In genomic region chr8:46308189-46308588, GRCm38 (mm10) we compare ENCODE assay signal across 23 mouse cellular contexts. TPM values are rescaled to one million over a fixed set of nuclear protein-coding genes. Genes with fewer than 3 reads are reported as not detected.
DNase-seq lines count a peak whose midpoint lies in the region; ATAC-seq and TF ChIP-seq lines count a peak whose summit lies in the region.
"Had no signal": no experiment of that assay in that cellular context is flagged by ENCODE, and none has a peak within 500 bp of the region (broad histone marks: within the 10 kb centered on the region; RNA-seq: fewer than 3 reads in every experiment).

No protein-coding gene starts in this region.

- no peak for TF ChIP-seq CTCF in CH12.LX (conservative IDR thresholded peaks at IDR 0.05 in 1 of 2, IDR thresholded peaks at IDR 0.05 in 1 of 2; ENCODE audit: low read depth in 2 of 2, low read length in 2 of 2)
- no peak for TF ChIP-seq CTCF in MEL (IDR thresholded peaks at IDR 0.05 in 2 of 3, conservative IDR thresholded peaks at IDR 0.05 in 1 of 3; ENCODE audit: control insufficient read depth in 1 of 3, insufficient read depth in 1 of 3, low read depth in 2 of 3, low read length in 3 of 3, poor library complexity in 1 of 3, severe bottlenecking in 1 of 3)
- no peak for TF ChIP-seq CTCF in midbrain, postnatal 0 days (IDR thresholded peaks at IDR 0.05)

- TF ChIP-seq RAD21 in CH12.LX (IDR thresholded peaks at IDR 0.05; ENCODE audit: low read depth, low read length) (no peak), MEL (IDR thresholded peaks at IDR 0.05; ENCODE audit: low read depth, low read length) (no peak)

- no peaks in the 10 kb centered on the region for H3K36me3 ChIP-seq in CH12.LX (replicated peaks in 1 of 2; ENCODE audit: control insufficient read depth in 1 of 2, insufficient read depth in 1 of 2, low read length in 1 of 2)
- no peaks in the 10 kb centered on the region for H3K36me3 ChIP-seq in MEL (ENCODE audit: control insufficient read depth in 1 of 2, insufficient read depth in 2 of 2, low read length in 2 of 2)
- no peaks in the 10 kb centered on the region for H3K36me3 ChIP-seq in midbrain, postnatal 0 days (ENCODE audit: insufficient read depth, low read length)
- H3K36me3 ChIP-seq: G1E had no signal

- TF ChIP-seq EP300 in CH12.LX (IDR thresholded peaks at IDR 0.05; ENCODE audit: low read length), result no peak
- TF ChIP-seq EP300 in MEL (IDR thresholded peaks at IDR 0.05; ENCODE audit: low read depth in 1 of 2, low read length in 2 of 2), result no peak

- 79% methylated on average over 2 of the region's 2 CpGs for WGBS in midbrain, postnatal 0 days

- H3K4me2 ChIP-seq in CH12.LX (ENCODE audit: insufficient read depth, low read depth, poor library complexity, severe bottlenecking), result no peak overlapping the region
- H3K4me2 ChIP-seq in midbrain, postnatal 0 days (ENCODE audit: low read depth, low read length, poor library complexity, severe bottlenecking), result no peak overlapping the region

- no peak for ATAC-seq in midbrain, postnatal 0 days (ENCODE audit: low FRiP score)
- ATAC-seq: activated CD4-positive, CD25-positive, alpha-beta regulatory T cell, adult 4 months; CD4-positive, CD25-positive, alpha-beta regulatory T cell, adult 4 months; Patski had no signal

- H3K4me1 ChIP-seq in CH12.LX (ENCODE audit: control insufficient read depth in 1 of 2, insufficient read depth in 2 of 2), result 0 out of 4 replicates have a peak, but pooled peaks cover 0 to 5% of the 10 kb centered on the region in 2 experiments
- H3K4me1 ChIP-seq in MEL (ENCODE audit: control insufficient read depth in 1 of 2, insufficient read depth in 2 of 2, low read length in 2 of 2), result no peaks in the 10 kb centered on the region
- no peaks in the 10 kb centered on the region for H3K4me1 ChIP-seq in midbrain, postnatal 0 days (ENCODE audit: insufficient read depth, low read length)

- dilution Hi-C loops in CH12.LX (cut with MboI; ENCODE audit: extremely low pct_ligation_motif_present, extremely low pct_unique_long_range_greater_than_20kb, low sequenced_read_pairs), result no loop called here

- in situ Hi-C loops in CH12.LX (cut with MboI; ENCODE audit: low pct_ligation_motif_present, low pct_unique_long_range_greater_than_20kb, low sequenced_read_pairs), result no loop called here

- H3K27ac ChIP-seq in CH12.LX (ENCODE audit: insufficient read depth, low read depth) (no peak overlapping the region), MEL (ENCODE audit: control insufficient read depth, low read depth, low read length) (no peak overlapping the region)
- no peak overlapping the region for H3K27ac ChIP-seq in midbrain, postnatal 0 days (ENCODE audit: low read depth, low read length)

- no peak for DNase-seq in CH12.LX (ENCODE audit: extremely low read depth)
- DNase-seq in MEL (ENCODE audit: low read depth, low spot score), result peak; percentile 16
- no peak for DNase-seq in midbrain, postnatal 0 days (ENCODE audit: low spot score)
- no peak for DNase-seq in frontal cortex, postnatal 36 days (ENCODE audit: low spot score in 2 of 2)
- DNase-seq: adrenal gland, adult 2 months; adrenal gland, adult 8-10 months; adrenal gland, postnatal 10 days; adrenal gland, postnatal 14 days; adrenal gland, postnatal 25 days; adrenal gland, postnatal 36 days; B cell, adult 2 months; cerebellum, adult 11 months; cerebellum, adult 11-12 months; cerebellum, adult 18-20 months; cerebellum, adult 2 months; cerebellum, adult 8-10 months had no signal

- H3K27me3 ChIP-seq in CH12.LX (replicated peaks), result no peaks in the 10 kb centered on the region
- H3K27me3 ChIP-seq in MEL (ENCODE audit: control insufficient read depth in 1 of 2, insufficient read depth in 2 of 2, low read length in 2 of 2), result no peaks in the 10 kb centered on the region
- H3K27me3 ChIP-seq in midbrain, postnatal 0 days (ENCODE audit: insufficient read depth, low read length), result peaks cover 3% of the 10 kb centered on the region; the same call in 1 of the 2 replicates

- H3K79me2 ChIP-seq in CH12.LX (replicated peaks; ENCODE audit: control insufficient read depth, extremely low read depth, insufficient read depth, poor library complexity, severe bottlenecking), result no peaks in the 10 kb centered on the region
- H3K79me2 ChIP-seq in MEL (ENCODE audit: control insufficient read depth, insufficient read depth, low read length, poor library complexity), result no peaks in the 10 kb centered on the region

- TF ChIP-seq POLR2A in CH12.LX (IDR thresholded peaks at IDR 0.05; ENCODE audit: low read depth, low read length), result no peak
- no peak for TF ChIP-seq POLR2A in MEL (IDR thresholded peaks at IDR 0.05; ENCODE audit: control insufficient read depth in 1 of 2, insufficient read depth in 1 of 2, low read depth in 1 of 2, low read length in 2 of 2, poor library complexity in 1 of 2)

- H3K4me3 ChIP-seq in CH12.LX (replicated peaks in 1 of 3; ENCODE audit: low read depth in 2 of 3, low read length in 2 of 3, poor library complexity in 1 of 3) (no peak overlapping the region), MEL (ENCODE audit: control insufficient read depth in 1 of 2, insufficient read depth in 1 of 2, low read depth in 2 of 2, low read length in 2 of 2) (no peak overlapping the region)
- H3K4me3 ChIP-seq in midbrain, postnatal 0 days (ENCODE audit: low read depth, low read length), result no peak overlapping the region

- no peaks in the 10 kb centered on the region for H3K9me3 ChIP-seq in CH12.LX (replicated peaks; ENCODE audit: low read length)
- no peaks in the 10 kb centered on the region for H3K9me3 ChIP-seq in MEL (replicated peaks; ENCODE audit: insufficient read depth, low read length)
- H3K9me3 ChIP-seq in midbrain, postnatal 0 days (ENCODE audit: low read length), result no peaks in the 10 kb centered on the region
- H3K9me3 ChIP-seq: G1E had no signal

- H3K9ac ChIP-seq in CH12.LX (ENCODE audit: insufficient read depth, low read depth) (no peak overlapping the region), MEL (ENCODE audit: control insufficient read depth, low read depth, low read length, poor library complexity, severe bottlenecking) (no peak overlapping the region)
- H3K9ac ChIP-seq in midbrain, postnatal 0 days (replicated peaks; ENCODE audit: low read length, poor library complexity, severe bottlenecking), result no peak overlapping the region

TF ChIP-seq in CH12.LX, 34 proteins besides CTCF, POLR2A, EP300 and RAD21:
- no peak for TF ChIP-seq JUND (conservative IDR thresholded peaks at IDR 0.05; ENCODE audit: low read depth, low read length)
- peak; percentile 85 for TF ChIP-seq TBP (conservative IDR thresholded peaks at IDR 0.05; ENCODE audit: low read depth, low read length)

TF ChIP-seq in MEL, 35 proteins besides CTCF, POLR2A, EP300 and RAD21:
- TF ChIP-seq USF1 (IDR thresholded peaks at IDR 0.05; ENCODE audit: low read depth, low read length) (no peak), HCFC1 (IDR thresholded peaks at IDR 0.05; ENCODE audit: low read depth, low read length) (no peak), POLR2AphosphoS2 (IDR thresholded peaks at IDR 0.05; ENCODE audit: low read length) (no peak), MAFK (IDR thresholded peaks at IDR 0.05; ENCODE audit: borderline replicate concordance, low read depth, low read length) (peak; percentile 34; the same call in 1 of the 2 replicates), TBP (IDR thresholded peaks at IDR 0.05; ENCODE audit: low read depth, low read length) (peak; percentile 97), ZNF384 (IDR thresholded peaks at IDR 0.05; ENCODE audit: low read depth, low read length) (no peak)
TF ChIP-seq in MEL: peak in this region for 2.

RNA-seq across cellular contexts. Expression of gene Helt, which starts 13.7 kb away (rescaled TPM):
- total RNA-seq in CH12.LX (2012; rRNA removed) (not detected in 2 replicates), CH12.LX (2014; rRNA removed) (not detected in 2 replicates), MEL (2012; rRNA removed) (not detected in 2 replicates)
- polyA plus RNA-seq in CH12.LX (2012; ENCODE audit: insufficient read length, low read depth) (not detected in 2 replicates), MEL (2012; ENCODE audit: insufficient read depth in 1 of 2, insufficient read length in 2 of 2, low read depth in 1 of 2, low replicate concordance in 2 of 2, missing spikeins in 1 of 2) (not detected)
- total RNA-seq in midbrain, postnatal 0 days (2014; rRNA removed), result 0.27 TPM in 1 of 2 replicates, not detected in the other
- polyA plus RNA-seq in midbrain, postnatal 0 days (2015; fragmentation: Nextera tagmentation; extraction: Ambion mirVana), result 0.26 and 0.28 TPM in 2 replicates
- total RNA-seq: adrenal gland, adult 18-20 months; adrenal gland, adult 2 months; adrenal gland, postnatal 10 days; adrenal gland, postnatal 14 days; adrenal gland, postnatal 25 days; adrenal gland, postnatal 36 days; ES-E14 had no signal
- polyA plus RNA-seq: activated CD4-positive, CD25-positive, alpha-beta regulatory T cell, adult 4 months; C2C12; CD4-positive, CD25-positive, alpha-beta regulatory T cell, adult 4 months; cerebellum, adult 2 months; G1E; Patski had no signal

Comparison
In these comparisons a context has a peak if more than half of its experiments do, and no peak if none do; other contexts are left out.
1. Of the 35 proteins assayed by ChIP-seq in both MEL and CH12.LX: peak only in MEL: MAFK; only in CH12.LX: none; in both: TBP; in neither: 33.